Mouse (Mus musculus): ENCODE measurements around the gene Gm21746.
"Not testable (repeated sequence)": the region's sequence is repeated elsewhere in the genome, so short reads cannot be mapped to it uniquely, and the experiment has no call there.

The Gm21746 gene

DNA sequence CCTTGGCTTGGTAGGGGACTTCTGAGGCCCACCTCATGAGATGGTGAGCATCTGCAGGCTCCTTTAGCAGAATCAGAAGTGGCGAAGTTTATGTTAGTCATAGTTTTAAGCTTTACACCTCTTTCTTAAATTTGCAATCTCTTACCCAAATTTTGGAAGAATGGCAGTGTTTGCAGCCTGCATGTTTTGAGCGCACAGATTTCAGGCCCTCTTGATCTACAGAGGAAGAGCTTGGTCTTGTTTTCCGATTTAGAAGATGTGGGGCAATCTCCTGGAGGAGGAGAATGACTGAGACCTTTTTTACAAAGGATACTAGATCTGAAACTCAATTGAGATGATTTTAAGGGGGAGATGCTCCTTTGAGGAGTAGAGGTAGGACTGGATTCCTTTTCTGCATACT, at the start of gene Gm21746:
Gm21746 (minus strand) TSS at position 101 of the 400 bp plus-strand sequence.
- in situ Hi-C loops (cut with MboI, MseI), result not testable (repeated sequence)

DNA sequence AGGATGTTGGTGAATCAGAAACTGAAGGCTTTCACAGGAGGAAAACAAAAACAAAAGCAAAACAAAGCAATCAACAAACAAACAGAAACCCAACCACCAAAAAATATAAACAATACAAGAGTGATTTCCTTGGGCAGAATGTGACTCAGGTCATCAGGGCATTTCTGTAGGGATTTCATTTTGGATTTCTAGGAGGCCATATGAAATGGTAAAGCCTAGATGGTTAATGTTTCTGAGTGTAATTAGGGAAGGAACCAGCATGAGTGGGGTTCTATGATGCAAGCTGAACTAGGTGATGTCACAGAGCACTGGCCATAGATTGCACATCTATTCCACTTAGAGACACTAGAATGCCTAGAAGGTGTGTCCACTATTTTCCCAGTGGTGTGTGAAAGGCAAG, 29.0 kb upstream of the Gm21746 start, which contains the start of gene Gm20873:
Gm20873 (plus strand) TSS at position 301 of the 400 bp plus-strand sequence.
- in situ Hi-C loops (cut with MboI, MseI), result not testable (repeated sequence)
